In genomic region chr1:182953667-182954066, GRCm38 (mm10) we compare ENCODE assay signal across 12 mouse cellular contexts. TPM values are rescaled to one million over a fixed set of nuclear protein-coding genes. Genes with fewer than 3 reads are reported as not detected.
DNase-seq lines count a peak whose midpoint lies in the region; ATAC-seq and TF ChIP-seq lines count a peak whose summit lies in the region.
"Had no signal": no experiment of that assay in that cellular context is flagged by ENCODE, and none has a peak within 500 bp of the region (broad histone marks: within the 10 kb centered on the region; RNA-seq: fewer than 3 reads in every experiment).

No protein-coding gene starts in this region.

- H3K4me1 ChIP-seq in stomach, embryonic 16.5 days (ENCODE audit: control insufficient read depth, insufficient read depth, low read length), result peaks cover 16% of the 10 kb centered on the region
- peaks cover 2% of the 10 kb centered on the region; the same call in 1 of the 2 replicates for H3K4me1 ChIP-seq in stomach, postnatal 0 days (replicated peaks; ENCODE audit: control insufficient read depth, insufficient read depth)

- no peaks in the 10 kb centered on the region for H3K9me3 ChIP-seq in stomach, embryonic 16.5 days (replicated peaks; ENCODE audit: control insufficient read depth, low read length)
- H3K9me3 ChIP-seq in stomach, postnatal 0 days (ENCODE audit: control insufficient read depth, low read length), result no peaks in the 10 kb centered on the region
- H3K9me3 ChIP-seq: limb, embryonic 12.5 days; stomach, embryonic 15.5 days had no signal

- peak overlapping the region; percentile 38; the same call in 1 of the 2 replicates for H3K27ac ChIP-seq in stomach, embryonic 16.5 days (ENCODE audit: low read length)
- no peak overlapping the region for H3K27ac ChIP-seq in stomach, postnatal 0 days (replicated peaks)
- H3K27ac ChIP-seq: limb, embryonic 12.5 days had no signal

- H3K27me3 ChIP-seq in stomach, embryonic 16.5 days (ENCODE audit: control insufficient read depth, insufficient read depth, low read length), result no peaks in the 10 kb centered on the region
- H3K27me3 ChIP-seq in stomach, postnatal 0 days (ENCODE audit: control insufficient read depth, insufficient read depth, low read length), result no peaks in the 10 kb centered on the region
- H3K27me3 ChIP-seq: stomach, embryonic 15.5 days had no signal

- no peak for ATAC-seq in stomach, embryonic 16.5 days (ENCODE audit: insufficient read depth, low FRiP score)
- ATAC-seq in stomach, postnatal 0 days (ENCODE audit: low FRiP score, low TSS enrichment), result no peak
- ATAC-seq in CD4-positive, CD25-positive, alpha-beta regulatory T cell, adult 4 months, result no peak

- 0 out of 2 replicates have a peak overlapping the region, but pooled peaks have one; percentile 82 for H3K4me2 ChIP-seq in stomach, embryonic 16.5 days (ENCODE audit: low read depth, low read length)
- no peak overlapping the region for H3K4me2 ChIP-seq in stomach, postnatal 0 days (replicated peaks; ENCODE audit: low read depth)

- H3K4me3 ChIP-seq in stomach, embryonic 16.5 days (replicated peaks; ENCODE audit: low read length), result no peak overlapping the region
- H3K4me3 ChIP-seq in stomach, postnatal 0 days (ENCODE audit: low read depth, low read length), result no peak overlapping the region
- H3K4me3 ChIP-seq: myocyte had no signal

- no peak for TF ChIP-seq CTCF in stomach, postnatal 0 days (IDR thresholded peaks at IDR 0.05; ENCODE audit: low read depth)

- no peak for TF ChIP-seq EP300 in stomach, postnatal 0 days (optimal IDR thresholded peaks at IDR 0.05)

- peak; percentile 37 to 67 for DNase-seq in heart, adult 18-20 months
- no peak for DNase-seq in heart, postnatal 36 days
- no peak for DNase-seq in stomach, postnatal 0 days (ENCODE audit: low spot score)
- DNase-seq in heart, postnatal 10 days, result peak; percentile 23 to 24
- DNase-seq in layer of hippocampus, postnatal 14 days (ENCODE audit: low spot score in 2 of 2), result no peak
- DNase-seq in urinary bladder, adult 18-20 months (ENCODE audit: low spot score in 2 of 2), result no peak
- DNase-seq: cerebellum, adult 2 months had no signal

- intact Hi-C loops in heart, postnatal 36 days (cut with DNase I), result no loop called here
- intact Hi-C loops in heart, postnatal 10 days (cut with DNase I), result no loop called here

- no peak overlapping the region for H3K9ac ChIP-seq in stomach, embryonic 16.5 days (ENCODE audit: low read length)
- H3K9ac ChIP-seq in stomach, postnatal 0 days (ENCODE audit: low read length), result no peak overlapping the region
- H3K9ac ChIP-seq: stomach, embryonic 15.5 days had no signal

- 74% methylated on average over 4 of the region's 4 CpGs for WGBS in stomach, embryonic 16.5 days
- 70% methylated on average over 4 of the region's 4 CpGs for WGBS in stomach, postnatal 0 days

- H3K36me3 ChIP-seq in stomach, embryonic 16.5 days (ENCODE audit: control insufficient read depth, insufficient read depth, low read length), result no peaks in the 10 kb centered on the region
- no peaks in the 10 kb centered on the region for H3K36me3 ChIP-seq in stomach, postnatal 0 days (ENCODE audit: control insufficient read depth, insufficient read depth, low read length)
- H3K36me3 ChIP-seq: limb, embryonic 12.5 days; stomach, embryonic 15.5 days had no signal

RNA-seq across cellular contexts. Expression of gene Tlr5, which starts 0.9 kb away (rescaled TPM):
- 1 to 10 TPM; 1.0 to 1.8 TPM for total RNA-seq in heart, adult 18-20 months (2021)
- total RNA-seq in heart, postnatal 36 days (2021), result 1 to 10 TPM; 1.4 TPM
- polyA plus RNA-seq in stomach, embryonic 16.5 days (2015; fragmentation: Nextera tagmentation; extraction: Ambion mirVana), result 2.5 and 4.0 TPM in 2 replicates
- polyA plus RNA-seq in stomach, postnatal 0 days (2015; fragmentation: Nextera tagmentation; extraction: Ambion mirVana), result 1.2 and 1.4 TPM in 2 replicates
- 1 to 10 TPM; 1.2 to 1.7 TPM for total RNA-seq in heart, postnatal 10 days (2021)
- under 1 TPM in 1 of 2 experiments, not detected in 1; 0.34 TPM for polyA plus RNA-seq in CD4-positive, CD25-positive, alpha-beta regulatory T cell, adult 4 months (2017; shearing (Covaris generic))
- total RNA-seq in layer of hippocampus, postnatal 14 days (2021), result under 1 TPM; 0.48 to 0.69 TPM
- polyA plus RNA-seq: myocyte had no signal

Comparison
In these comparisons a context has a peak if more than half of its experiments do, and no peak if none do; other contexts are left out.
1. DNase-seq: peak in heart, adult 18-20 months (2 of 2) and heart, postnatal 10 days (2 of 2); none in heart, postnatal 36 days (0 of 2), stomach, postnatal 0 days (single experiment), layer of hippocampus, postnatal 14 days (0 of 2) and urinary bladder, adult 18-20 months (0 of 2).